Mouse (Mus musculus) kidney, postnatal 14 days (tissue): Measurements from ENCODE around the gene D10Wsu102e.

Experiments used
- DNase-seq: peaks from one replicate; pipeline ENCODE4 v3.0.0; 2022; ENCODE audit warnings: mixed read lengths

The D10Wsu102e gene

DNA sequence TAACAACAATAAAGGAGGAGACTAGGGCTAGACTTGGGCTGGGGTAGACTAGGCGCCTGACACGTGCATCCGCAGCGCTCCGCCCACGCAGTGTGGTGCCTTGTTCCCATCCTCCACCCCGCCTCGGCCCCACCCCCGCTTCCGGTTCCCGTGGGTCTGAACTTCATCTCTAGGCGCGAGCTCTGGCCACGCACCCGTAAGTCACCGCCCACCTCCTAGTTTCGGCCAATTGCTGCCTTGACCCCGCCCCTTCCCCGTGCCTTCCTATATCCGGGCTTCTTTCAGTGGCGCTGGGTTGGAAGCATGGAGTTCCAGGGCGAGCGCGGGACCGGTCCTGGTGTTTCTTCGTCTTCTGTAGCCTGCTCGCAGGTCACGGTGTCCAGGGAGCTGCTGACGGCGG is at the start of gene D10Wsu102e:
TSS of gene D10Wsu102e (plus strand) at position 266 of the 400 bp plus-strand sequence.
- DNase-seq = peak; percentile 98

DNA sequence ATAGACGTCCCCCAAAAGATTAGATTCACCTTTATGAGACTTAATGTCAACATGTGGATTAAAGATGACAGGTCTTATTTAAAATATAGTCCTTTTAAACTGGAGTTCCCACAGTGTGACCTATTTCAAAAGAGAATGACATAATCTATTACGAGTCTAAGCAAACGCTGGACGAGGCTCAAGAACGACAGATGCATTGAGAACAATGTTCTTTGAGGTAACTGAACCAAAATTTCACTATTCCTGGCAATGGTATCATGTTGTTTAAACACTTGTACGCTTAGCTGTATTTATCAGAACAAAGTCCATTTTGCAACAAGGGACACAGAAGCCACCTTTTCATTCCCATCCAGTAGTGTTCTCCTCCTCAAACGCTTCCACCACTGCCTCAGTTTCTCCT is 49.7 kb upstream of the D10Wsu102e start:
- no peak for DNase-seq

DNA sequence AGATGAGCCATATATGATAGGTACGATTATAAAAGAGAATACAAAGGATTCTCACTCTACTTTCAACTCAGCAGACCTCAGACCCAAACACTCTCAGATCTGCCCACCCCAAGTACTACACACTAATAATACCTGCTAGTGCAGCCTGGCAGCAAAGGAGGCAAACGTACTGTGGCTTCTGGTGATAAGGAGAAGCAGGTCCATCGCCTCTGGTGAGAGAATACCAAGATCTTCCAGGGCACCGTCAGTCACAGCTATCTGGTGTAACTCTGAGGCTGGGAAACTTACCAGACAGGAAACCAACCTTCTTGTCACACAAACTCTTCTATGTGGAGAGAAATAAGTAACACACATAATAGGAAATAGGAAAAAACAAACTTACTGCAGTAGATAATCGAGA is 47.0 kb upstream of the D10Wsu102e start:
- no peak for DNase-seq

DNA sequence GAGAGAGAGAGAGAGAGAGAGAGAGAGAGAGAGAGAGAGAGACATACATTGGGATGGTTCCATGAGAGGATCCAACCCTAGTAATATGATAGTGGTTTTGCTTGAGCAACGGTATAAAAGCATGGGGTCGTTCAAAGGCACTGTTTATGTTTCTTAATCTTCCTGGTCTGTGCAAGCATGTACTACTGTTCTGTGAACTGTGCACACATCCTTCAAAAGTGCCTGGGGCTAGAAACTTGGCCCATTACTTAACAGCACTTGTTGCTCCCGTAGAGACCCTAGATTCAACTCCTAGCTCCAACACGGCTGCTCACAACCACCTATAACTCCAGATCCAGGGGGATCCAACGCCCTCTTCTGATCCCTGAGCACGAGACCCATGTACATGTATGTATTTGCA is 39.6 kb upstream of the D10Wsu102e start:
- DNase-seq = no peak

DNA sequence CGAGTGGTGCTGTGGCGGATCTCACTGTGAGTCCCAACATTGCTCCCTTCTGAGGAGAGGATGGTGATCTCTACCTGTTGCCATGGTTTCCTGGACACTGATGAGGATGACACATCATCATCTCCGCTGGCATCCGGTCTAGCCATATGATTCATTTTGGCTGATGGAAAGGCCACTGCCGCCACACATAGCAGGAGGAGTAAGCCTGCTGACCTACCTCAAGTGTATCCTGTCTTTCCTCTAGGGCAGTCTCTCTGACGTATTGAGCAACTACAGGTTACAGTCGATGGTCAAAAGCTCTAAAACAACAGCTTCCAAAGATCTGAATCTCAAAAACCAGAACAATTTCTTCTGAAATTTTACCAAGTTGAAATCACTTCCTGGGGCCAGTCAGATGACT is 39.2 kb upstream of the D10Wsu102e start:
- no peak for DNase-seq

DNA sequence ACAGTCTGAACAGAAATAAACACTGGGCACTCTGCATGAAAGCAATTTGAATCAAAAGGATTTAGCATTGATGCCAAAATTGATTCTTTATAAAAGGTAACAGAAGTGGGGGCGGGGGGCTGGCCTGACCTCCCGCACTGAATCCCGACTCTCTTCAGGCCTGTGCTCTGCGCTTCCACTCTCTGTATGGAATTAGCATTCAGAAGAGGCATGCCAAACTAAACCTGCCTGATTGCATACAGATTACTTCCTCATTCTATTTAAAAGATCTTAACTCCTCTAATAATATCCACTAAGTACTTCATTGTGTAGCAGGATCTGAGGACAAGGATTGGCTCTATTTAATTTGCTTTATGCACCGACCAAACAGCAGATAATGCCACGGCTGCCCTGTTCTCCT is 38.5 kb upstream of the D10Wsu102e start:
- no peak for DNase-seq

DNA sequence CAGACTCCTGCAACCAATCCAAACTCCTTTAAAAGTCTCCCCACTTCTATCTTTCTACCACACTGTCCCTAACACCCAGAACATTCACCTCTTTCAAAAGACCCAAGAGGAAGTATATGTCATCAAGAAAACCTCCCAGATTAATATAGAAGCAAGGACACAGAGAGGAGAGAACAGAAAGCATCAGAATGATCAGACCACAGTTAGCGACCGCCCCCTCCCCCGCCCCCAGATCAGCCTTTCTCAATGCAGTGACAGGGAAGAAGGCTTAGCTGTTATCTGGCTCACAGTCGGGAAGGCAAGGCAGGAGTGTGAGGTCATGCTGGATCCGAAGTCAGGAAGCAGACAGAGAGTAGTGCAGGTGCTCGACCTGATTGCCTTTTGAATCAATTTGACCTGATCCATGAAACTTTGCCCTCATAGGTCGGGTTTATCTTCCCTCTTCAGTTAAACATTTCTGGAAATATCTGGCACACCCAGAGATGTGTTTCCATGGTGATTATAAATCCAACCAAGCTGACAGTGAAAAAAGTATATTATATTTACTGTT is 37.4 kb upstream of the D10Wsu102e start:
- DNase-seq = no peak

DNA sequence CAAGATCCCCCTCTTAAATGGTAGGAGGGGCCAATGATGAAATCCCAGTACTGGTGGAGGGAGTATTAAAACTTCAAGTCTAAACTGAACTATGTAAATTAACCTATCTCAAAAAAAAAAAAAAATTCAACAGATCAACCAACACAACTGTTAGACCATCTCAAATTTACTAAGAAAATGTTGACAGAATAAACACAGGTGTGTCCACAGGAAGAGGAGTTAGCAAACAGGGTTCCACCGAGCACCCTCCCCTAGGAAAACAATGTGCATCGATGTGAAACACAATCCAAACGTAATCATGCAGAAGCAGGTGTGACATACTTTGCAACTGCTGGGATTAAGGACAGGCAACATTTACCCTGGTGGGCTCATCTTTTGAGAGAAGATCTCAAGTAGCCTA is 35.1 kb upstream of the D10Wsu102e start:
- DNase-seq = no peak

DNA sequence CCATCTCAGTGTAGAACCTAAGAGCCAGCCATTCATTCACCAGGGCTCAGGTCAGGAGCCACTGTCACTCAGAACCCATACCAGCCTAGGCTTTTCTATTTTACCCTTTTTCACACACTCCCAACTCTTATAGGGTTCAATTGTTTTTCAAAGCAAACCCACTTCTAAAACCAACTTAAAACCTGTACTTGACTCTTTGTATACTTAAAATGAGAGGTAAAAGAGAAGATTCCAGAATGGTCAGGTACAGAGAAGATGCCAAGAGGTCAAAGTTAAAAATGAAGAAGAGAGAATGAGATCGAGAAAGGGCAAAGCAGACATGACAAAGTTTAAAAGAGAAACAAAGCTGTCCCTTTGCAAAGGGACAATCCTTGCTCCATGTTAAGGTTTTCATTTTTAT is 34.1 kb upstream of the D10Wsu102e start:
- DNase-seq = no peak

DNA sequence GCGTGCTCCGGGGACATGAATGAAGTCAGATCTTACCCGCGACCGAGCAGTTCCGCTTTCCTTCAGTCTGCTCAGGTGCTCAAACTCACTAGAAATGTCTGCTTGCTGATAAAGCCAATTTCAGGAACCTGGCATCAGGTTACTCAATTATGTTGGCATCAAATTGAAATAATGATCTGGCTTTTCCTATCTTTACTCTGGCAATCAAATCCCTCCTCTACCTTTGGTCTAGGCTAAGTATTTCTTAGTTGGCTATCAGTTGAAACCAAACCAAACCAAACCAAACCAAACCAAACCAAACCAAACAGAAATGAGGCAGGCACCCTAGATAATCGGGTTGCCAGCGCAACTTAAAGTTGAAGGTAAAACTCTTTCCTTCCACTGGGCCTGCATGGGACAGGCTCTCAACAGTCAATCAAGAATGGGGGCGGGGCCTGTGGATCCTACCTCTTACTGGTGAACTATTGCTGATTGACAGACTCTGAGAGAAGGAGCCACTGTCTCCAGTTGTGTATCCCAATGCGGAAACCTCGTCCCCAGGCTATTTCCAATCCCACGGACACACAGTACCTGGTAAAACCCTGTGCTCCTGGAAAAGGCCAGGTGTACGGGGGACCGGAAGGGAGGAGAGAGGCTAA is 33.3 kb upstream of the D10Wsu102e start:
- no peak for DNase-seq

DNA sequence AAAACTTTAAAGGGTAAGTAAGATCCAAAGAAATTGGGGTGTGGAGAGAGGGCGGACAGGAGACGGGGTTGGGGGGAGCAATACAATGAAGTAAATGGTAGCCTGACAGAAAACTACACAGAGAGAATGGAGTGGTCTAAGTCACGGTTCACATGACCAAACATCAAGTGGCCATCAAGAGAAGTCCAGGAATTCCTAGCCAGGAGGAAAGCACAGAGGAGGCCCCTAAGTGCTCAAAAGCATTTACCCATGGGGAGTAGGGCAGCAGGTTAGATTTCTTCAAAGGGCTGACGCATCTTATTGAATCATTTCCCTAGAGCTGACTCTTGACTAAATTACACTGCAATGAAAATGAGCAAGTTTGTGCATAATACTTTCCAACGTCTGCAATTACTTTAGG is 31.2 kb upstream of the D10Wsu102e start:
- DNase-seq = no peak

DNA sequence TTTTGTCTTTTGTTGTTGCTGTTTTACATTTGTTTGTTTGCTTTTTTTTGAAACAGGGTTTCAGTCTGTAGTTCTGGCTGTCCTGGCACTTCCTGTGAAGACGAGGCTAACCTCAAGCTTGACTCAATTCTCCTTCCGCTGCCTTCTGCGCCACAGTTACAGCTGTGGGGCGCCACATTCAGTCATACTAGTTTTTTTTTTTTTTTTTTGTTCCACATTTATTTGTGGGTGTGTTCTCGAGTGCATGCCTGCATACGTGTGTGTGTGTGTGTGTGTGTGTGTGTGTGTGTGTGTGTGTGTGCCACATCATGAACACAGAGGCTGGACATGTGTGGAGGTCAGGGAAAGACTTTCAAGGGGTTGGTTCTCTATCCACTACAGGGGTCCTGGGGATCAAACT is 29.7 kb upstream of the D10Wsu102e start:
- no peak for DNase-seq

DNA sequence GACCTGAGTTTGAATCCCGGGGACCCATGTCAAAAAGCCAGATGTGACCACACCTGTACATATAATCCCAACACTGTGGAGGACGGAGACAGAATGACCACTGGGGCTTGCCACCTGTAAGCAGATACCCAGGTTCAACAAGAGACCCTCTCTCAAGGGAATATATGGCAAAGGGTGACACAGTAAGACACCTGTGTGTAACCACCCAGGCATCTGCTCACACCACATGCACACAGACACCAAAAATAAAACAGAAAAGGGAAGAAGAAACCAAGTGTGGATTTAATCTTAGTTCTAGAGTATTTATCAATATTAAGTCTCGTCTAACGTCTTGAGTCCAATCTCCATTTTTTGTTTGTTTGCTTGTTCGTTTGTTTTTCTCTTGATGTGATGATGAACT is 28.2 kb upstream of the D10Wsu102e start:
- DNase-seq = no peak

DNA sequence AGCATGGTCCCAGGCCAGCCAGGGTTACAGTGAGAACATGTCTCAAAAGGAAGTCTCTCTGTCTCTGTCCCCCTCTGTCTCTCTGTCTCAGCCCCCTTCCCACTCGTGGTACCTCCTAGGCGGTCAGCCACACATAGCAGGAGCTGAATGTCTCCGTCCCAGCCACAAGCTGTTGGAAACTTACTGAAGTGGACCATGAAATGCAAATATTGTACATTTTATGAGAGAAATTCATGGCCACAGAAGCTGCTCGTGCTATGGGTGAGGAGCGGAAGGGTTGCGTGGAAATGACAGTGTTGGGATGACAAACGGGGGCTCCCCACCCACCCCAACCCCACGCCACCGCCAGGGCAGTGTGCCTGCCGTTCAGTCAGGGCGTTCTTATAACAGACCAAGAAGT is 27.4 kb upstream of the D10Wsu102e start:
- DNase-seq = no peak

DNA sequence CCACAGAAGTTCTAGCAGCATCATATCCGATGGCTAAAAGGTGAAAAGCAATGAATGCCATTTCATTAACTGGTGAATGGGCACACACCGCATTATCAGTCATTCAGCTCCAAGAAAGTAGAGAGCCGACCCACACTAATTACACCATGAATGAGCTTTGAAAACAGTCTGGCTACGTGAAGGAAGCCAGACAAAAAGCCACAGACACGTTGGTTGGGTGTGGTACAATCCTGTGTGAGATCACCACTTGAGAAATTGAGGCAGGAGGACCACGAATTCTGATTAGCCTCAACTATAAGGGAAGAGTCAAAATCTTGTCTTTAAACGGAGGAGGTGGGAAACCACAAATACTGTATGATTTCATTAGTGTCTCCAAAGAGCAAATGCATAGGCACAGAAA is 23.7 kb upstream of the D10Wsu102e start:
- no peak for DNase-seq

DNA sequence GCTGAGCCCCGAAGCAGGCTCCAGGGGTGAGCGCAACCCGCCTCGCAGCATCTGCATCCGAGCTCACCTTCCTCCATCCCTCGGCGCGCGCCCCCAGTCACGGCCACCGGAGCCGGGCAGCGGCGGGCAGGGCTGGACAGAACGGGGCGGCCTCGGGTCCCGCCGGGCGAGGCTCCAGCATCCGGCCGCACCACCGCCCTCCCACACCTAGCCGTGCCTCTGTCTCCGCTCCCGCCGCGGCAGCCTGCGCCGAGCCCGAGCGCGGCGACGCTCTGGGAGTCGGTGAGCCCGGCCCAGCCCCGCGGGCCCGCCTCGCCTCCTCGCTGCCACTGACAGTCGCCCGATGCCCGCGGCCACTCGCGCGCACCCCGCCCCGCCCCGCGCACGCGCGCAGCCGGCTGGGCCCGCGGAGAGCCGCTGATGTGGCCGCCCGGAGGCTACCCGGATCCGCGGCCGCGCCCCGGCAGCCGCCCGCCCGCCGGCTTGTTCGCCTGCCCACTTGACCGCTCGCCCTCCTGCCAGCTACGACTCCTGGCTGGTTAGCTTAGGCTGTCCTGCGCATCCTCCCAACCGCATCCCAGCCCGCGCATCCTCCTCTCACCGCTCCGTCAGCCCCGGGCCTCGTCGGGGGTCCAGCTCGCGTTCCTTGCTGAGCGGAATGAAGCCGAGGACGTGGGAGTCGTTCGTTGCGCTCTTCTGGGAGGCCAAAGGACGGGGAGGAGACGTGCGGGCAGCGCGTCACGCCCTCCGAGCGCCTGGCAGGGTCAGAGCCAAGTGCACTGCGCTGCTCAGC is 22.7 kb upstream of the D10Wsu102e start, which contains the start of gene Slc41a2:
TSS of gene Slc41a2 (minus strand) at position 724 of the 793 bp plus-strand sequence.
- peak; percentile 75 for DNase-seq

DNA sequence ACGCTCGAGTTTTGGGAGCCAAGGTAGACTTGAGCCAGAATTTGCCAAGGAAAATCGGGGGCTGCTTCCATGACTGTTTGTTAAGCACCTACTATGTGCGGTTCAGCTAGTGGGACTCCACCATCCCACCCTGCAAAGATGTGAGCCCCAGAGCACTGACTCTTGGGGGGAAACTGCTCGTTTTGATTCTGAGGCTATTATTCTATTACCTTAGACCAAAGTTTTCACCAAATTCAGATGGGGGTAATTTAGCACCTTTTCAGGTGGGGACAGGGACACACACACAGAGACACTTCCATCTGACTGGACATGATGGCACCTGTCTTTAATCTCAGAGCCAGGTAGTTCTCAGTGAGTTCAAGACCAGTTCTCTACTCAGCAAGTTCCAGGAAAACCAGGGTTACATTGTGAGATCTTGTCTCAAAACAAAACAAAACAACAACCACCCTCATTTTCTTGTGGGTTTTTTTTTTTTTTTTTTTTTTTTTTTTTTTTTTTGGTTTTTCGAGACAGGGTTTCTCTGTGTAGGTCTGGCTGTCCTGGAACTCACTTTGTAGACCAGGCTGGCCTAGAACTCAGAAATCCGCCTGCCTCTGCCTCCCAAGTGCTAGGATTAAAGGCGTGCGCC is 21.9 kb upstream of the D10Wsu102e start:
- DNase-seq = no peak

DNA sequence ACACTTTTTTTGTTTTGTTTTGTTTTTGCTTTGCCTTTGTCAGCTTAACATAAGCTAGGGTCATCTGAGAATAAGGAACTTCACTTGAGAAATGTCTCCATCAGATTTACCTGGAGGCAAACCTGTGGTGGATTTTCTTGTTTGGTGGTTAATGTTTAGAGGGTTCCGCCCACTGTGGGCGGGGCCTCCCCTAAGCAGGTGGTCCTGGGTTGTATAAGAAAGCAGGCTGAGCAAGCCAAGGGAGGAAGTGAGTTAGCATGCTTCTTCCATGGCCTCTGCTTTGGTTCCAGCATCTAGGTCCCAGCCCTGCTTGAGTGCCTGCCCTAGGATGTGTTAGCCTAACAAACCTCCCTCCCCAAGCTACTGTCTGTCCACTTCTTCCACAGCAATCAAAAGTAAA is 18.8 kb upstream of the D10Wsu102e start:
- DNase-seq = no peak

DNA sequence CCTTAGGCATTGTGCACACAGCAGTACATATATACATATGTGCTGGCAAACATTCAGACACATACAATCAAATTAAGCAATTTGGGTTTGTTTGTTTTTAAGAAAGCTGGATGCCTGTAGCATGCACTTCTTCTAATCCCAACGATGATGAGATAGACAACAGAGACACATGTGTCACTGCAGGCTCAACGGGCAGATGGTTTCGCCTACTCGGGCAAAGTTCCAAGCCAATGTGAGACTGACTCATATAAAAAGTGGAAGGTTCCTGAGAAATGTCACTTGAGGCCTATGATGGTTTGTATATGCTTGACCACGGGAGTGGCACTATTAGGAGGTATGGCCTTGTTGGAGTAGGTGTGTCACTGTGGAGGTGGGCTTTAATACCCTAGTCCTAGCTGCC is 16.9 kb upstream of the D10Wsu102e start:
- DNase-seq = no peak

DNA sequence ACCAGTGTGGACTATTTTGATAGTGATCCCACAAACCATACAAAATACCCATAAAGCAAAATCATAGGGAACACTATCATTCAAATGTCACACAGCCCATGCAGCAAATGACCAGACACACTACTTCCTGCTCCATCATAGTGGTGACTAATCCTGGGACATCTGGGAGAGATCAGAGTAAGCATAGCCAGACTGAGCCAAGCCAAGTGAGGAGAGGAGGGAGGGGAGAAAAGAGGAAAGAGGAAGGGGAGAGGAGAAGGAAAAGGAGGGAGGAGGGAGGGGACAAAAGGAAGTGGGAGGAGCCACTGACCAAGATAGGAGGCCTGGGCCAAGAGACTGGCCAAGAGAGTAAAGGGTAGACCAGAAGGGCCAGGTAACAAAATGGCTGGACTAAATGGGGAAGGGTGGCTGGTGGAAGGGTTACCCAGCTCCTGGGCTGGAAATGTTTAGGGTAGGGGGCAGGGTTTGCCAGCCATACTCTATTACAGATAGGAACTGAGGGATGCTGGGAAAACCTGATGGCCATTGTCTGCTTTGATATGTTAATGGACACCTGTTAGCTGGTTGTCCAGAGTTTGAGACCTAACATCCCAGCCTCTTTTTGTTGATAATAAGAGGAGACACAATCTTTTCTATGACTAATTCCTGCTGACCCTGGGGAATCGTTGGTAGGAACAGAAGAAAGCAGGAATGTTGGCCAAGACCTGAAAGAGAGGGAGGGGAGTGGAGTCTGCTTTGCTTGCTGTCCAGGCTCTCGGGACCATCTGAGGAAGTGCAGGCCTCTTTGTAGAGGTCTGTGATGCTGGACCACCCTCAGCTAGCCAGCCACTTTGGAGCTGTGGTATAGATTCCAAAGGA is 16.0 kb upstream of the D10Wsu102e start:
- no peak for DNase-seq

DNA sequence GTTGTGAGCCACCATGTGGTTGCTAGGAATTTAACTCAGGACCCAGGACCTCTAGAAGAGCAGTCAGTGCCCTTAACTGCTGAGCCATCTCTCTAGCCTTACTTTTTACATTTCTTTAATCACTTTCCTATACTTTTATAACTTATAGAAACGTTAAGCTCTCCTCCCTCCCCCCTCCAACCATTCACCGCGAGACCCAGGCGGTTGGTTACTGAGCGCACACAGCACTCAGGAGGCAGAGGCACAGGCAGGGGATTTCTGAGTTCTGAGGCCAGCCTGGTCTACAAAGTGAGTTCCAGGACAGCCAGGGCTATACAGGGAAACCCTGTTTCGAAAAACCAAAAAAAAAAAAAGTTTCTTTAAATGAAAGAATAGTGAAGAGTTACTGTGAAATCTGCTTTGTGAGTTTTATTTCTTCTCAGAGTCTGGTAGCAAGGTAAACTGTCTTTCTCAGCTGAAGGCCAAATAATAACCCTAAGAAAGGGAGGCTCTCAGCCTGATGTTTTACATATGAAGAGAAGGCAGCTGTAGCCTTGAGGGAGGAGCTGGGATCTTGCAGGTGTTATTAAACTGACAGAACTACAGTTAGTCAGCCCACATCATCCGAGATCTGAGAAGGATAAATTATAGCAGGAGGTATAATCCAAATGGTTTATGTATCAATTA is 14.2 kb upstream of the D10Wsu102e start:
- DNase-seq = no peak

DNA sequence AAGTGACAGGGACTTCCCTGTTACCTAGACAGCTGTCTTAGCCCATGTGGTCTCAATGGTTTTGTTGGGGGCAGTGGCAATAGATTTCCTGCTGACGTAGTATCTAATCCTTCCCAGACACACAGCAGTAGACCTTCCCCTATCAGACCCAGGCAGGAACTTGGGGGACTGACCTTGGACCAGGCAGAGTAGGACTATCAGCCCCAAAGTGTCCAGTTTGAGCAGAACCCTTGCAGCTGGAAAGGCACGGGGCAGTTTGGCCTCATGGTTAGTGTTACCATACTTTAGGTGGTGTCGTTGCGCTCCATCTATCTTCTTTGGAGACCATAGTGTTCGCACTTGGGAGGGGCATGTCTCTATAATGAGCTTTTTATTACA is 13.7 kb upstream of the D10Wsu102e start:
- DNase-seq = no peak
